Mouse (Mus musculus) induced T-regulatory cell, adult 2 months (primary cell): ENCODE data around the gene Prss8.

Experiments
- DNase-seq: peaks from one replicate; pipeline ENCODE4 v3.0.0-alpha.2; 2012; ENCODE audit warnings: low read depth

The Prss8 gene

DNA sequence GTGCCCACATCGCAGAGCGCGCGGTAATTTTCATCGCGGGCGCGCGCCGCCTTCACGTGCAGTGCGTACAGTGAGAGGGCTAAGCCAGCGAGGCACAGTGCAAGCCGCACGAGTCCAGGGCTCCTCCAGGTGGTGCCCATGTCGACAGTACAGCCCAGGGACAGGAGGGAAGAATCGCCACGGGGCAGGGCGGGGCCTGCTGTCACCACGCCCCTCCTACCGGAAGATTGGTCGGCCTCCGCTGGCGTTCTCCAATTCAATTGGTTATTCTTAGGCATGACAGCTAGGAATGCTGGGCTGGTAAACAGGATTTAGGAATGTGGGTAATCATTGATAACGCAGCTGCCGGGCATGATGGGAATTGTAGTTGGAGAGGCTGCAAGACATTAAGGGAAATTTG, 34.5 kb downstream of the Prss8 start, which contains the start of the genes Gm21974 and Vkorc1:
TSS of gene Gm21974 (minus strand) at position 13 of the 400 bp plus-strand sequence.
TSS of gene Vkorc1 (minus strand) at position 176 of the 400 bp plus-strand sequence.
- DNase-seq, result peak; percentile 93

DNA sequence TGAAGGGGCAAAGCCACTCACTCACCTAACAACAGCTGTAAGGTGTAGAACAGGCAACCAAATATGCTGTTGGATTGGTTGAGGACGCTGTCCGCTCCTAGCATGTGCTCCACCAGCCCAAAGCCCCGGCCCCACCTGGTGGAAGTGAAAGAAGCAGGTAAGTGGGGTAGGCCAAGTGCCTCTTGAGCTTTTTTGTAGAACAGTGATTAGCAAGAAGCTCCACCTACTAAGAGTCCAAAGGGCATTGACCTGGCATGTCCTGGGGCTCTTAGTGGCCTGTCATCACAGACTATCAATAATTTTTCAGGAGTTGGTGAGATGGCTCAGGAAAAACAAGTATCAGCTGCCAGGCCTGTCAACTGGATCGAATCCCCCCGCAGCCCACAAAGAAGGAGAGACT, 35.4 kb downstream of the Prss8 start:
- DNase-seq, result no peak

DNA sequence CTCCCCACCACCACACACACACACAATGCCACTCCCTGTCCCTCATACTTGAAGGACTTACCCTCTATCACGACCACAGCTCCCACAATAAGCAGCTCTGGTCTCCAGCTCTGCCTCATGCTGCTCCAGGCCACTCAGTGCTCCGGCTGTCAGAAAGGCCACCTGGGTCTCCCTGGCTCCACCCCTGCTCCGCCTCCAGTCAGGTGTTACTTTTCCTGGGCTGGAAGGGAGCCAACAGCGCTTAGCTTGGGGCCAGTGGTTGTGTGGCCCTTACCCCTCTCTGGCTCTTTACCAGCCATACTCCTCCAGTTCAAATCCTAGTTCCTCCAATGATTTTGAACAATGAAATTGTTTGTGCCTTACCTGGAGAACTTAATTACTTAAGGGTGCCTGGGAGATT, 39.1 kb downstream of the Prss8 start, which contains the start of gene Prss53:
TSS of gene Prss53 (minus strand) at position 173 of the 400 bp plus-strand sequence.
- no peak for DNase-seq

DNA sequence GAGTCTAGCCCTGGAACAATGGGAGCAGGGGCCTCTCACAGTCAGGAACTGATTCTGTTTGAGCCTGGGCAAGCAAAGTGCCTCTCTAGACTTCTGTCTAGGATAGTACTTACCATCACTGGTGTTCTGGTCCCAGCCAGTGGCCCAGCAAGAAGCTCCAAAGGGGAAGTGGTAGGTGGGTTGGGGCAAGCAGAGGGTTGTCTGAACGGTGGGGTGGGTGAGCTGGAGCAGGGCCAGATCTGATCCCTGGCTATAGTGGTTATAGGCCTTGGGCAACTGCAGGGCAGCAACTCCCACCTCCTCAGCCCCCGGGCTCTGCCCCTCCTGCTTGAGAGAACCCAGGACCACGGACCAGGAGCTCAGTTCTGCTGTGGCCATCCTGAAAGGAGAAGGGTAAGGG, 41.1 kb downstream of the Prss8 start:
- DNase-seq, result no peak

DNA sequence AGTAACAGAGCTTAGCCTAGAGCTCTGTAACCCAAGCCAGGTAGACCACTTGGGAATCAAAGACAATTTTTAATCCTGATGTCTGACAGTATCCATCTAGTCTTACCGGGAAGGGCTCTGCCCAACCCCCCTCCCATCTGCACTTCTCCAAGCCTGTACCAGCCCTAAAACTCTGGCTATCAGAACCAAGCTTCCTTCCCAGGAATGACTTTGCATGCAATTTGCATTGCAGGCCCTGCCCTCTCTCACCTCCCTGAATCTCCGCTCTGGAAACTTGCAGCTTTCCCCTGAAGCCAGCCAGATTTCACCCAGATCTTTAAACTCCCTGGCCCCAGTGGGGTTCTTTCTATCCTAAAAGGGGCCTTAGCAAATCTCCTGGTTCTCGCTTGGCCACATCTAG, 42.1 kb downstream of the Prss8 start:
- no peak for DNase-seq

DNA sequence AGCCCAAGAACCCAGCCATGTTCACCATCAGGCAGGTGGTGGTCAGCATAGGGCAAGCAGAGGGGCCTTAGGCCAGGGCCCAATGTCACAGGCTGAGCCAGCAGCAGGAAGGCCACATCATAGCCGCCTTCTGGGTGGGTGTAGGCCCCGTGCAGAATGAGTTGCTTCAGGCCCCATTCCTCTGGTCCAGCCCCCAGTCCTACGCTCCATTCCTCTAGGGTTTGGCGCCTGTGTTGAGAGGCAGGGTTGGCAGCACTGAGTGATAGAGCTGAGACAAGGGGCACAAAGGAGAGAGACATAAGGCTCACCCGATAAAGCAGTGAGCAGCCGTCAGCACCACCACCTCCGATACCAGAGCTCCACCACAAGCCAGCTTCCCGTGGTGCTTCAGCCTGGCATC, 42.7 kb downstream of the Prss8 start:
- DNase-seq, result no peak

DNA sequence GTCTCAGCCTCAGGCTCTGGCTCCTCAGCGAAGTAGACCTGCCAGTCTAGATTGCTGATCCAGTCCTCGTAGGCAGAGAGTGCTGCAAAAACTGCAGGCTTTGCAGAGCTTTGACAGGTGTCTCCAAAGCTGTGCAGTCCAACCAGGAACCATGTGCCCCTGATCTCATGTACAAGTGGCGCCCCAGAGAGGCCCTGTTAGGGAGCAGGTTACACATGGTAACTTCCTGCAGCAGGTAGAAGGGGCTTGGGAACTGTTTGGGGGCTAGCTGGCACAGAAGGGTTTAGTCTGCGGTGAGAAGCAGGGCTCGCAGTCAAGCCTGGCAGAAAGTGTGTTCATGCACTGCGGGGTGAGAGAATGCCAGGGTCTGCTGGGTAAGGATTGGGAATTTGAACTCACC, 43.4 kb downstream of the Prss8 start:
- no peak for DNase-seq

DNA sequence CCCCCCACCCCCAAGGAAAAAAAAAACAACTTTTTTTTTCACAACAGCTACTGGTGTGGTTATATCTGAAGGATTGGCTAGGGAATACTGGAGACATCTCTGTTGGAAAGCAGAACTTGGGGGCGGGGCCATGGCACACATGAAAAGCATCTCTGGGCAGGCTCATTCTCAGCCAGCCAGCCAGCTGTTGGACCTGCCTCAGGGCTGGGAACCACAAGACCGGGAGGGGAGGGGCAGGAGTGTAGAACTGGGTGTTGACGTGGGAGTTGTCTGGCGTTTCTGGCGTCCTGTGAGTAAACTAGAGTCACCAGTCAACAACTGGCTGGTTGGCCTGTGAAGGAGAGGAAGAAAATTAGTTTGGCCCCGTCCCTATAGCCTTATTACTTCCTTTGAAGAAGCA, 44.0 kb downstream of the Prss8 start:
- no peak for DNase-seq

DNA sequence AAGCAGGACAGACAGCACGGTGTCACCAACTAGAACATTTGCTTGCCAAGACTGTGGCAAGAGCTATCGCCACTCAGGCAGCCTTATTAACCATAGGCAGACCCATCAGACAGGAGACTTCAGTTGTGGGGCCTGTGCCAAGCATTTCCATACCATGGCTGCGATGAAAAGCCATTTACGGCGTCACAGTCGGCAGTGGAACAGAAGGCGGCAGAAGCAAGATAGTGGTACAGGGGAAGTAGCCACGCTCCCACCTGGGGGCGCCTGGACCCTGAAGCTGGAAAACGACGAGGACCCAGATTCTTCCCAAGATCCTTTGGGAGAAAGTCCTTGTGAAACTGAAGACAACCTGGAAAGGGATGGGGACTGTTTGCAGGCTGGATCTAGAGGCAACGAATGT, 49.5 kb downstream of the Prss8 start:
- DNase-seq, result no peak

DNA sequence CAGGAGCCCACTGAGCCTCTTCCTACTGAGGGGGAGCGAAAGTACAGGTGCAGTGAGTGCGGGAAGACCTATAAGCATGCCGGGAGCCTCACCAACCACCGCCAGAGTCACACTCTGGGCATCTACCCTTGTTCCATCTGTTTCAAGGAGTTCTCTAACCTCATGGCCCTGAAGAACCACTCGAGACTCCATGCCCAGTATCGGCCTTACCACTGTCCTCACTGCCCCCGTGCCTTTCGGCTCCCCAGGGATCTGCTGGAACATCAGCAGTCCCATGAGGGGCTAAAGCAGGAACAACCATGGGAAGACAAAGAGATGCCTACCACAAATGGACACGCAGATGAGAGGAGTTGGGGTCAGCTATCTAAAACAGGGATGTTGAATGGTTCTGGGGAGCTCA, 50.6 kb downstream of the Prss8 start:
- no peak for DNase-seq

DNA sequence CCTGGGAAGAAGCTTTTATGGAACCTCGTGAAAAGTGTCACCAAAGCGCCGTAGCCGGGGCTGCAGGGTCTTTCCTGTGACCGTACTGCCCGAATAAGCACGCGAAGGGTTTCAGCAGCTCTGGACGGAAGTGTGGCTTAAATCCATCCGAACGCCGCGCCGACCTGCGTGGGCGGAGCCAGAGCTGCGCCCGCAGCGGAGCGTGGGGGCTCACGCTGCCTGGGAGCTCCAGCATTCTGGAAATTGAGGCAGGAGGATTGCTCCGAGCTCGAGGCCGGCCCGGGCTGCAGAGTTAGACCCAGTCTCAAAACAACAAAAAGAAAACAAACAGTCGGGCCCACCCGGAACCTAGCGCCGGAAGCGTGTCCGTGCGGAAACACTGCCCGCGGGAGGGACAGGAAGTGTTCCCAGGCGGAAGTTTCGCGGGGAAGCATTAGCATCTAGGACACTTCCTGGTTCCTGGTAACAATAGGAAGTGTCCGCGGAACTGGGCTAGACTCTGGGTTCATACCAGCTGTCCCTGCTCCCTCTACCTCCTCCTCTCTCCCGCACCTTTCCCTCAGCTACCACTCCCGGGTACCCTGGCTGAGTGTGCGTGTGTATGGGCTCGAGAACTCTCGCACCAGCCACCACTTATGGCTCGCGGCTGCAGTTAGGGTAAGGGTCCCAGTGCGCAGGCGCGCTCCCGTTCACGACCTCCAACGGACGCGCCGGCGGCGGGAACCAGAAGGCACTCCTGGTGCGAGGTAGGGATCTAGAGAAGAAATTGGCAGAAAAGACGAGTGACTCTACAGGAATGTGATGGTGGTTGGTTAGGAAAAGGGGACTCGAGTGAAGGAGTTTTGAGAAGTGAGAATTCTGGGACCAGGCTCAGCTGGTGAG, 53.2 kb downstream of the Prss8 start, which contains the start of gene Zfp668:
TSS of gene Zfp668 (minus strand) at position 362 of the 882 bp plus-strand sequence.
- peak; percentile 96 for DNase-seq

DNA sequence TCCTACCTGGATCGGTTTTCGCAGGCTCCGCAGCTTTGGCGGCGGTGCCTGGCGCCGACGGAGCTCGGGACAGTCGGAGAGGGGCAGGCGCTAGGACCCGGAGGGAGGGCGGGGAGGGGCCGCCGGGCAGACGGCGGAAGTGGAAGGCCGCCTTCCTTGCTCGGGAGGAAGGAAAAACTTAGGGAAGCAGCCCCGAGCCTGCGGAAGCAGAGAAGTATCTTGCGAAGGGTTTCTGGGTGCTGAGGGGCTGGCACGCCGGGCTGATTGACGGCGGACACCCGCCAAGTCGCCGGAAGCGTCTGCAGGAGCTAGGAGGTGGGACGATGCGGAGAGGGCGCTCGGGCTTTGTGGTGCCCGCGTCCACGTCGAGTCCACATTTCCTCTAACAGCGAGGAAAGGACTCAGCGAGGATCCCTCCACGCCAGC, 53.9 kb downstream of the Prss8 start, which contains the start of gene Zfp646:
TSS of gene Zfp646 (plus strand) at position 181 of the 426 bp plus-strand sequence.
- DNase-seq, result peak; percentile 90
